Mouse (Mus musculus) embryonic fibroblast, embryonic 13.5 days (primary cell): ENCODE data around the gene Bag6.

ENCODE experiments used
- CTCF ChIP-seq: IDR thresholded peaks from 2 replicates; pipeline ENCODE4 v1.5.1; 2011; ENCODE audit warnings: mild to moderate bottlenecking, control low read depth, low read length, moderate library complexity, borderline replicate concordance; ENCODE audit not compliant: insufficient read depth
- POLR2A ChIP-seq: IDR thresholded peaks from 2 replicates; pipeline ENCODE4 v1.6.1; 2011; ENCODE audit warnings: low read depth, mild to moderate bottlenecking, control low read depth, low read length, moderate library complexity

GRCm38 (mm10) chr17:35106522-35106921 lies 28.5 kb upstream of the Bag6 start:
- TF ChIP-seq CTCF (no peak), POLR2A (no peak)
